Mouse (Mus musculus): Measurements from ENCODE around the gene Shc3. TPM values are rescaled to one million over a fixed set of nuclear protein-coding genes. Genes with fewer than 3 reads are reported as not detected.

The Shc3 gene
- polyA plus RNA-seq, 1 experiment from 2014 or later = not detected

GRCm38 (mm10) chr13:51523311-51523710, 45.9 kb downstream of the Shc3 start:
- WGBS (ENCODE audit: insufficient replicate concordance) = 87% methylated on average over 10 of the region's 10 CpGs
- H3K27ac ChIP-seq = no peak overlapping the region
- no peak for ATAC-seq (ENCODE audit: low read depth)
- no peak for DNase-seq
- no peaks in the 10 kb centered on the region for H3K27me3 ChIP-seq
- no peak overlapping the region for H3K4me2 ChIP-seq
- no peak overlapping the region for H3K9ac ChIP-seq
- H3K4me1 ChIP-seq (replicated peaks) = no peaks in the 10 kb centered on the region
- H3K9me3 ChIP-seq (replicated peaks) = no peaks in the 10 kb centered on the region
- no peaks in the 10 kb centered on the region for H3K36me3 ChIP-seq
- H3K4me3 ChIP-seq (replicated peaks) = no peak overlapping the region

- H3K9ac ChIP-seq = no peak overlapping the region
- no peak overlapping the region for H3K4me2 ChIP-seq
- DNase-seq = no peak
- no peaks in the 10 kb centered on the region for H3K4me1 ChIP-seq (replicated peaks)
- WGBS (ENCODE audit: insufficient replicate concordance) = 56% methylated on average over 6 of the region's 6 CpGs
- H3K4me3 ChIP-seq (replicated peaks) = no peak overlapping the region
- no peaks in the 10 kb centered on the region for H3K9me3 ChIP-seq (replicated peaks)
- H3K27ac ChIP-seq = no peak overlapping the region
- no peak for ATAC-seq (ENCODE audit: low read depth)
- no peaks in the 10 kb centered on the region for H3K36me3 ChIP-seq
- no peaks in the 10 kb centered on the region for H3K27me3 ChIP-seq
Measured at GRCm38 (mm10) chr13:51518880-51519279, 50.3 kb downstream of the Shc3 start.

- ATAC-seq (ENCODE audit: low read depth) = no peak
- Histone ChIP-seq H3K36me3 (no peaks in the 10 kb centered on the region), H3K9ac (no peak overlapping the region), H3K27ac (no peak overlapping the region), H3K4me1 (replicated peaks) (no peaks in the 10 kb centered on the region), H3K4me2 (no peak overlapping the region), H3K4me3 (replicated peaks) (no peak overlapping the region), H3K27me3 (no peaks in the 10 kb centered on the region), H3K9me3 (replicated peaks) (no peaks in the 10 kb centered on the region)
- WGBS (ENCODE audit: insufficient replicate concordance) = 67% methylated on average over 4 of the region's 4 CpGs
- no peak for DNase-seq
Measured at GRCm38 (mm10) chr13:51517943-51518342, 51.3 kb downstream of the Shc3 start.

- H3K4me1 ChIP-seq (replicated peaks) = no peaks in the 10 kb centered on the region
- no peak for ATAC-seq (ENCODE audit: low read depth)
- WGBS (ENCODE audit: insufficient replicate concordance) = 73% methylated on average over 9 of the region's 9 CpGs
- no peak overlapping the region for H3K27ac ChIP-seq
- no peaks in the 10 kb centered on the region for H3K9me3 ChIP-seq (replicated peaks)
- no peak overlapping the region for H3K4me3 ChIP-seq (replicated peaks)
- H3K9ac ChIP-seq = no peak overlapping the region
- H3K36me3 ChIP-seq = no peaks in the 10 kb centered on the region
- no peak for DNase-seq
- no peaks in the 10 kb centered on the region for H3K27me3 ChIP-seq
- H3K4me2 ChIP-seq = no peak overlapping the region
Measured at GRCm38 (mm10) chr13:51508836-51509235, 60.4 kb downstream of the Shc3 start.

- Histone ChIP-seq H3K4me1 (replicated peaks) (no peaks in the 10 kb centered on the region), H3K4me3 (replicated peaks) (no peak overlapping the region), H3K27me3 (no peaks in the 10 kb centered on the region), H3K9ac (no peak overlapping the region), H3K9me3 (replicated peaks) (no peaks in the 10 kb centered on the region), H3K27ac (no peak overlapping the region), H3K36me3 (no peaks in the 10 kb centered on the region), H3K4me2 (no peak overlapping the region)
- WGBS (ENCODE audit: insufficient replicate concordance) = 62% methylated on average over 5 of the region's 5 CpGs
- ATAC-seq (ENCODE audit: low read depth) = no peak
- DNase-seq = no peak
Measured at GRCm38 (mm10) chr13:51505711-51506110, 63.5 kb downstream of the Shc3 start.

GRCm38 (mm10) chr13:51499769-51500168, 69.5 kb downstream of the Shc3 start:
- Histone ChIP-seq H3K4me3 (replicated peaks) (no peak overlapping the region), H3K36me3 (no peaks in the 10 kb centered on the region), H3K27me3 (no peaks in the 10 kb centered on the region), H3K4me1 (replicated peaks) (no peaks in the 10 kb centered on the region), H3K27ac (no peak overlapping the region), H3K9ac (no peak overlapping the region), H3K4me2 (no peak overlapping the region), H3K9me3 (replicated peaks) (no peaks in the 10 kb centered on the region)
- 46% methylated on average over 1 of the region's 1 CpGs for WGBS (ENCODE audit: insufficient replicate concordance)
- ATAC-seq (ENCODE audit: low read depth) = no peak
- no peak for DNase-seq

- 67% methylated on average over 9 of the region's 9 CpGs for WGBS (ENCODE audit: insufficient replicate concordance)
- ATAC-seq (ENCODE audit: low read depth) (no peak), DNase-seq (no peak)
Measured at GRCm38 (mm10) chr13:51493676-51494075, 75.5 kb downstream of the Shc3 start.

GRCm38 (mm10) chr13:51491649-51492435, 77.4 kb downstream of the Shc3 start:
- Histone ChIP-seq H3K9ac (no peak overlapping the region), H3K36me3 (no peaks in the 10 kb centered on the region), H3K27ac (no peak overlapping the region), H3K27me3 (no peaks in the 10 kb centered on the region), H3K4me2 (no peak overlapping the region), H3K4me1 (replicated peaks) (no peaks in the 10 kb centered on the region), H3K9me3 (replicated peaks) (no peaks in the 10 kb centered on the region), H3K4me3 (replicated peaks) (no peak overlapping the region)
- ATAC-seq (ENCODE audit: low read depth) (no peak), DNase-seq (no peak)
- 46% methylated on average over 8 of the region's 8 CpGs for WGBS (ENCODE audit: insufficient replicate concordance)

More at GRCm38 (mm10) chr13:51493676-51494075, 75.5 kb downstream of the Shc3 start:
- no peak overlapping the region for H3K27ac ChIP-seq
- no peaks in the 10 kb centered on the region for H3K27me3 ChIP-seq
- H3K9ac ChIP-seq = no peak overlapping the region
- no peak overlapping the region for H3K4me2 ChIP-seq
- H3K4me1 ChIP-seq (replicated peaks) = no peaks in the 10 kb centered on the region
- H3K9me3 ChIP-seq (replicated peaks) = no peaks in the 10 kb centered on the region
- no peaks in the 10 kb centered on the region for H3K36me3 ChIP-seq
- no peak overlapping the region for H3K4me3 ChIP-seq (replicated peaks)

GRCm38 (mm10) chr13:51490195-51490594, 79.0 kb downstream of the Shc3 start:
- no peaks in the 10 kb centered on the region for H3K27me3 ChIP-seq
- H3K4me3 ChIP-seq (replicated peaks) = no peak overlapping the region
- no peak overlapping the region for H3K9ac ChIP-seq
- no peaks in the 10 kb centered on the region for H3K36me3 ChIP-seq
- no peak overlapping the region for H3K27ac ChIP-seq
- no peak overlapping the region for H3K4me2 ChIP-seq
- ATAC-seq (ENCODE audit: low read depth) (no peak), DNase-seq (no peak)
- H3K9me3 ChIP-seq (replicated peaks) = no peaks in the 10 kb centered on the region
- 76% methylated on average over 6 of the region's 6 CpGs for WGBS (ENCODE audit: insufficient replicate concordance)
- H3K4me1 ChIP-seq (replicated peaks) = no peaks in the 10 kb centered on the region

GRCm38 (mm10) chr13:51488945-51489344, 80.3 kb downstream of the Shc3 start:
- Histone ChIP-seq H3K9me3 (replicated peaks) (no peaks in the 10 kb centered on the region), H3K4me1 (replicated peaks) (no peaks in the 10 kb centered on the region), H3K9ac (no peak overlapping the region), H3K36me3 (no peaks in the 10 kb centered on the region), H3K4me3 (replicated peaks) (no peak overlapping the region), H3K4me2 (no peak overlapping the region), H3K27ac (no peak overlapping the region), H3K27me3 (no peaks in the 10 kb centered on the region)
- no peak for DNase-seq
- WGBS (ENCODE audit: insufficient replicate concordance) = 49% methylated on average over 3 of the region's 3 CpGs
- ATAC-seq (ENCODE audit: low read depth) = no peak

GRCm38 (mm10) chr13:51485291-51485690, 83.9 kb downstream of the Shc3 start:
- DNase-seq = no peak
- Histone ChIP-seq H3K27me3 (no peaks in the 10 kb centered on the region), H3K4me3 (replicated peaks) (no peak overlapping the region), H3K4me2 (no peak overlapping the region), H3K36me3 (no peaks in the 10 kb centered on the region), H3K4me1 (replicated peaks) (no peaks in the 10 kb centered on the region), H3K9ac (no peak overlapping the region), H3K9me3 (replicated peaks) (no peaks in the 10 kb centered on the region), H3K27ac (no peak overlapping the region)
- ATAC-seq (ENCODE audit: low read depth) = no peak
- 61% methylated on average over 9 of the region's 9 CpGs for WGBS (ENCODE audit: insufficient replicate concordance)

GRCm38 (mm10) chr13:51482786-51483185, 86.4 kb downstream of the Shc3 start:
- Histone ChIP-seq H3K4me1 (replicated peaks) (no peaks in the 10 kb centered on the region), H3K4me3 (replicated peaks) (no peak overlapping the region), H3K9me3 (replicated peaks) (no peaks in the 10 kb centered on the region), H3K4me2 (no peak overlapping the region), H3K27me3 (no peaks in the 10 kb centered on the region), H3K9ac (no peak overlapping the region), H3K27ac (no peak overlapping the region), H3K36me3 (no peaks in the 10 kb centered on the region)
- DNase-seq = no peak
- ATAC-seq (ENCODE audit: low read depth) = no peak
- 78% methylated on average over 11 of the region's 11 CpGs for WGBS (ENCODE audit: insufficient replicate concordance)
